Mouse (Mus musculus) midbrain, postnatal 0 days (tissue): Measurements from ENCODE around the gene Kng2. TPM values are rescaled to one million over a fixed set of nuclear protein-coding genes. Genes with fewer than 3 reads are reported as not detected.
"Not testable (repeated sequence)": the region's sequence is repeated elsewhere in the genome, so short reads cannot be mapped to it uniquely, and the experiment has no call there.

Experiments used
- ATAC-seq: fragments of 200-750 bp; cut with Nextera tagmentation; 2 replicates; pipeline ENCODE4 v1.8.0; 2017; ENCODE audit warnings: moderate number of reproducible peaks, mild to moderate bottlenecking, moderate TSS enrichment, moderate library complexity; ENCODE audit not compliant: low FRiP score
- DNase-seq: peaks from one replicate; pipeline ENCODE4 v3.0.0-alpha.2; 2015; ENCODE audit warnings: low spot score
- H3K27ac ChIP-seq: fragments of 300-500 bp; sonication (generic); 2 replicates; pipeline ENCODE4 v1.5.1; 2014; ENCODE audit warnings: low read depth, mild to moderate bottlenecking, low read length, mixed read lengths
- H3K27me3 ChIP-seq: fragments of 300-500 bp; sonication (generic); 2 replicates; pipeline ENCODE4 v1.6.1; 2014; ENCODE audit warnings: low read length, control low read depth, mixed read lengths; ENCODE audit not compliant: insufficient read depth
- H3K36me3 ChIP-seq: fragments of 300-500 bp; sonication (generic); 2 replicates; pipeline ENCODE4 v1.6.1; 2014; ENCODE audit warnings: low read length, control low read depth, mixed read lengths; ENCODE audit not compliant: insufficient read depth
- H3K4me1 ChIP-seq: fragments of 300-500 bp; sonication (generic); 2 replicates; pipeline ENCODE4 v1.6.1; 2014; ENCODE audit warnings: mild to moderate bottlenecking, control low read depth, antibody characterized with exemption, low read length, mixed read lengths; ENCODE audit not compliant: insufficient read depth
- H3K4me2 ChIP-seq: fragments of 300-500 bp; sonication (generic); 2 replicates; pipeline ENCODE4 v1.6.1; 2014; ENCODE audit warnings: low read depth, mild to moderate bottlenecking, low read length, mixed read lengths; ENCODE audit not compliant: poor library complexity, severe bottlenecking
- H3K4me3 ChIP-seq: fragments of 300-500 bp; sonication (generic); 2 replicates; pipeline ENCODE4 v1.5.1; 2014; ENCODE audit warnings: low read depth, mild to moderate bottlenecking, low read length, moderate library complexity
- H3K9ac ChIP-seq: fragments of 300-500 bp; sonication (generic); replicated peaks from 2 replicates; pipeline ENCODE4 v1.6.1; 2014; ENCODE audit warnings: mild to moderate bottlenecking, low read length, moderate library complexity, mixed read lengths; ENCODE audit not compliant: poor library complexity, severe bottlenecking
- H3K9me3 ChIP-seq: fragments of 300-500 bp; sonication (generic); 2 replicates; pipeline ENCODE4 v1.6.1; 2016; ENCODE audit warnings: low read length, control low read depth
- CTCF ChIP-seq: IDR thresholded peaks from 2 replicates; pipeline ENCODE4 v1.5.1; 2016; ENCODE audit warnings: antibody characterized with exemption, mild to moderate bottlenecking
- WGBS: fragments of 180-500 bp; shearing (Covaris S2); extraction: QIAGEN DNeasy Blood & Tissue Kit; methylation state at CpG from one replicate; pipeline ENCODE4 v1.1.7; 2014; 5-methylcytosine and 5-hydroxymethylcytosine counted together
- polyA plus RNA-seq: library from polyadenylated mRNA; unstranded; fragments of >200 nt; fragmentation: Nextera tagmentation; extraction: Ambion mirVana; gene quantifications from 2 replicates; pipeline ENCODE4 v1.2.1, GENCODE M21; 2015
- total RNA-seq: library from RNA; depleted of rRNA; stranded (reverse); fragments of >200 nt; gene quantifications from 2 replicates; pipeline ENCODE4 v1.2.3, GENCODE M21; 2014

Gene Kng2
- total and polyA plus RNA-seq, 2 experiments from 2014 or later, result not detected

DNA sequence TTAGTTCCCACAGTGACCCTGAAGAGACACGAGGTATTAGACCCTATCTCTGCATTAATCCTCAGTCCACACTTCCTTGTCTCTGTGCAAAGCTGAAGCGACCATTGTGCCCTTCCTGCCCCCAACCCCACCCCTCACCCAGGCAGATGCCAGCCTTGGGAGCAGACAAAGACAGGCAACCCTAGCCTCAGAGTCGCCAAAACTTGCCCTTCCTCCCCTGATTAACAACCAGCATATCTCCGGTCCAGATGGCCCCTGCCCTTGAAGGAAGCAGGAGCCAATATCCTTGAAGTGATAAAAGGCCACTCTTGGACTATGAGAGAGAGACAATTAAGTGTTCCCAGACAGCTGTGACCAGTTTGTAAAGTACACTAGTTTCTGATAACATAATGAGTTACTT lies 11.6 kb upstream of the Kng2 start:
- no peak overlapping the region for H3K27ac ChIP-seq
- TF ChIP-seq CTCF, result no peak
- no peaks in the 10 kb centered on the region for H3K4me1 ChIP-seq
- DNase-seq, result no peak
- no peak overlapping the region for H3K9ac ChIP-seq
- H3K9me3 ChIP-seq, result no peaks in the 10 kb centered on the region
- H3K4me3 ChIP-seq, result no peak overlapping the region
- 62% methylated on average over 4 of the region's 4 CpGs for WGBS
- no peaks in the 10 kb centered on the region for H3K36me3 ChIP-seq
- no peaks in the 10 kb centered on the region for H3K27me3 ChIP-seq
- no peak for ATAC-seq
- no peak overlapping the region for H3K4me2 ChIP-seq

DNA sequence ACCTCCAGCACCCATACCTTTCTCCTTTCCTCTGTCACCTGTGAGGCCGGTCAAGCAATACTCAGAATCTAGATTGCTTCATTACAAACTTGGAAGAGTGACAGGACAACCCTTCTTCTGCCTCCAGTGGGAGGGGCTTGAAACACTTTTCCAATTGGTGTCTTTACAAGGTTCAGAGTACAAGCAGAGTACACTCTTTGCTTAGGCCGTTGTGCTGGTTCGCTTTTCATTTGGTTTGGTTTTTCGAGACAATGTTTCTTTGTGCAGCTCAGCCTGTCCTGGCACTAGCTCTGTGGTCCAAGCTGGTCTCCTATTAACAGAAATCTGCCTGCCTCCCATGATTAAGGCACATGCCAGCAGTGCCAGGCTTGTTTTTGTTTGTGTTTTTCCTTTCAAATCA lies 10.0 kb upstream of the Kng2 start:
- DNase-seq (no peak), ATAC-seq (no peak)
- no peak for TF ChIP-seq CTCF
- 89% methylated on average over 4 of the region's 4 CpGs for WGBS
- Histone ChIP-seq H3K4me3 (no peak overlapping the region), H3K36me3 (no peaks in the 10 kb centered on the region), H3K4me2 (no peak overlapping the region), H3K27me3 (no peaks in the 10 kb centered on the region), H3K4me1 (no peaks in the 10 kb centered on the region), H3K9ac (no peak overlapping the region), H3K27ac (no peak overlapping the region), H3K9me3 (no peaks in the 10 kb centered on the region)

DNA sequence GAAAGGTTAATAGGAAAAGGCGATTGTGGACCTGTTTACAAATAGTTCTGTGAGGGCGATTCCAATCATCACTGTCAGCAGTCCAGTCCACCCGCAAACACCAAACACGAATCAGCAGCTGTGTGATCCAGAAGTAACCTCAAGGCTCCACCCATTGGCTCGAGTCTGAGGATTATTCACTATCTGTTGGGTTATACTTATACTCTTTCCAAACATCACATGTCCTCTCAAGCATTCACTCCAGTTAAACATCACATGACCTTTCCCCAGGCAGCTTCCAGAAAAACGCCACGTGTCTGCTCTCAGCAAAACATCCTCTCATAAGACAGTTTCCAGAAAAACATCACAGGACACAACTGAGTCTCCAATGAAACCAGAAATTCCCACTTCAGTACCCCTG lies 8.5 kb upstream of the Kng2 start:
- no peak for ATAC-seq
- TF ChIP-seq CTCF, result no peak
- no peak overlapping the region for H3K4me2 ChIP-seq
- DNase-seq, result no peak
- no peaks in the 10 kb centered on the region for H3K4me1 ChIP-seq
- no peaks in the 10 kb centered on the region for H3K36me3 ChIP-seq
- 85% methylated on average over 7 of the region's 7 CpGs for WGBS
- H3K9me3 ChIP-seq, result no peaks in the 10 kb centered on the region
- no peak overlapping the region for H3K4me3 ChIP-seq
- H3K27me3 ChIP-seq, result no peaks in the 10 kb centered on the region
- H3K27ac ChIP-seq, result no peak overlapping the region
- no peak overlapping the region for H3K9ac ChIP-seq

DNA sequence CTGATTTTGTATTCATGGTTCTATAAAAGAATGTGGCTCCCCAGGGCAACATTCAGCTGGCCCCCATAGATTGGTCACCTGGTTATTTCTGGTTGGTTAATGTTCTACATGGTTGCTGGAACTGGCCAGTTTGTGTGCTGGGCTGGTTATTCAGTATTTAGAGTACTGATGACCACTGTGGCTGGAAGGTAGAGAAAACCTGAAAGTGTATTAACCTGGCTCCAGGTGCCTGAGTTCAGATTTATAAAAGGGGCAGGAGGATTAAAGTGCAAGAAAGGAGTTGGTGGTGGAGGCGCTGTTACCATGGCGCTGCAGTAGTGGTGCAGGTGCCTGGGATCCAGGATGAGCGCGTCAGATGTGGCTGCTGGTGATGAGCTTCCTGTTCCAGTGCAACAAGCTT lies 4.4 kb upstream of the Kng2 start:
- Histone ChIP-seq H3K4me1 (no peaks in the 10 kb centered on the region), H3K9me3 (no peaks in the 10 kb centered on the region), H3K27me3 (no peaks in the 10 kb centered on the region), H3K4me3 (no peak overlapping the region), H3K27ac (no peak overlapping the region), H3K4me2 (no peak overlapping the region), H3K36me3 (no peaks in the 10 kb centered on the region), H3K9ac (no peak overlapping the region)
- DNase-seq, result no peak
- no peak for ATAC-seq
- no peak for TF ChIP-seq CTCF
- 93% methylated on average over 4 of the region's 4 CpGs for WGBS

DNA sequence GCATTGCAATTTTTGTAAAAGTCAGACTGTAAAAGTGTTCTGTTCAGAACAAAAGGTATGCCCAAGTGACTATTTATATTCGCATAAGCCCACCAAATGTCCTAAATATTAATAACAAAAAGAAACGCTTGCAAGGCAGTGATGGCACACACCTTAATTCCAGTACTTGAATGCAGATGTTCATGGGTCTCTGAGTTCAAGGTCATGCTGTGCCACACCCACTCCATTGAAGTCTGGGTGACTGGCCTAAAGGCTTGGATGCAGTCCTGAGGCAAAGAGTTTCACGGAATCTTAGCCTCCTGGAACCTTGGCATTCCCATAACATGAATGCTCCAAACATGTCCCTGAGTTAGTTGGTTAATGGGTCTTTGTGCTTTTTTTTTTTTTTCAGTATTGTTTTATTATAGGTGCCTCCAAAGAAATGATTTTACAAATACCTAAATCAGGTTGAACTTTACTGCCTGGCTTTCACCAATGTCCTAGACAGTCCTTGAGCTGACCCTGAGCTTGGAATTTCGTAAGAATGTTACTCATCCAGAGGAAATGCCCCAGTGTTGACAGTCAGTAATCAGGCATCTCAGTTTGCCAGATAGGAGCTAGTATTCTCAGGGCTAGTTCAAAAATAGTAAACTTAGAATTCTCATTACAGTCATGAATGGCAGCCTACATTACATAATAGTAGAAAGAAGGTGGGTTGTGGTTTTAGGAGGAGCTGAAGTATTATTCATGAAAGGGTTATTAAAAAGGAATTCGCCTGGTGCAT lies 1.6 kb upstream of the Kng2 start:
- DNase-seq, result no peak
- Histone ChIP-seq H3K4me1 (no peaks in the 10 kb centered on the region), H3K9ac (no peak overlapping the region), H3K27me3 (no peaks in the 10 kb centered on the region), H3K27ac (no peak overlapping the region), H3K36me3 (no peaks in the 10 kb centered on the region), H3K4me2 (no peak overlapping the region), H3K4me3 (no peak overlapping the region), H3K9me3 (no peaks in the 10 kb centered on the region)
- 89% methylated on average over 5 of the region's 5 CpGs for WGBS
- no peak for TF ChIP-seq CTCF
- no peak for ATAC-seq

DNA sequence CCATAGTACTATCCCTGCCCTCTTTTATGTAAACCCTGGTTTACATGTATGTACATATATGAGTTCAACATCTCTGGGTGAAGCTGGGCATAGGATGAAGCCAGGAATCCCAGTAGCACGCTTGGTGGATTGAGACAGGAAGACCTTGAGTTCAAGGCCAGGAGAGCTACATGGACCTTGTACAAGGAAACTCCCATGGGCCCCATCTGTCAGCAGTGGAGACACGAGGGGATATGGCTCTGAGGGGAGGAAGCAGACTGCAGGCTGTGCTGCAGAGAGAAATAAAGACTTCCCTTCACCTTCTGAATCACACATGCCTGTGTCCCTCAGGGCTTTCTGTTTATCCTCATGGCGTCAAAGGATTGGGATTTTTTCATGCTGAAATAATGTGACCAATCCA lies 1.9 kb downstream of the Kng2 start:
- H3K4me3 ChIP-seq, ATAC-seq, H3K36me3 ChIP-seq, H3K4me1 ChIP-seq, H3K9me3 ChIP-seq, H3K9ac ChIP-seq, DNase-seq, H3K27ac ChIP-seq, H3K4me2 ChIP-seq, H3K27me3 ChIP-seq: not testable (repeated sequence)
- 72% methylated on average over 3 of the region's 3 CpGs for WGBS
